Mouse (Mus musculus): ENCODE measurements around the gene Rtl10. TPM values are rescaled to one million over a fixed set of nuclear protein-coding genes. Genes with fewer than 3 reads are reported as not detected.
A peak's percentile ranks its signal among the peaks of the same experiment; 100 is the strongest.
"Not testable (repeated sequence)": the region's sequence is repeated elsewhere in the genome, so short reads cannot be mapped to it uniquely, and the experiment has no call there.

Gene Rtl10
- polyA plus RNA-seq, 1 experiment from 2014 or later: 5.6 TPM

GRCm38 (mm10) chr16:18482431-18482830 is 16.3 kb upstream of the Rtl10 start:
- DNase-seq (ENCODE audit: low spot score): no peak

GRCm38 (mm10) chr16:18483839-18484238 is 14.9 kb upstream of the Rtl10 start:
- DNase-seq (ENCODE audit: low spot score): no peak

GRCm38 (mm10) chr16:18484386-18484785 is 14.3 kb upstream of the Rtl10 start:
- no peak for DNase-seq (ENCODE audit: low spot score)

DNA sequence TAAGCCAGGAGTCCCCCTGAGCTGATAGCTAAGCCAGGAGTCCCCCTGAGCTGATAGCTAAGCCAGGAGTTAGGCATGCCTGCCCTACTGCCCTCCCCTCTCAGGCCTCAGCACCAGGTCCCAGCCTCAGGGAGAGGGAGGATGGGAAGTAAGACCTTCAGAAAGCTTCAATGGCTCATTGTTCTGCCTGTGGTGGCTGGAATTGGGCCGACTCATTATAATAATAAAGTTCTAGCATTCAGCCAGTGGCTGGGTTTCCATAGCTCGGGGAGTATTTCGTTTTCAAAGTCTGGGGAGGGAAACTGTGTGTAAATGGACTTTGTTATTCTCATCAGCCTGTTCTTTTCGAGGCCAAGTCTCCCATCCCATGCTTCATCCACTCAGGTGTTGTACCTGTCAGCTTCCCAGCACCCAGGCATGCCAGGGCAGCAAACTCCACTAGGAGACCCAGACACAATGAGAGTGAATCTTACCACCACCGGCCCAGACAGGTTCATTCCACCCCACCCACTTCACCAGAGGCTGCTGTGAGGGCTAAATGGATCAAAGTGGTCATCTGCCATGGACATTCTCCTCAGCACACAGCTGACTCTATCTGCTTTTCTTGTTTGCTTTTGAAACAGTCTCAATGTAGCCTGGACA is 13.8 kb upstream of the Rtl10 start:
- no peak for DNase-seq (ENCODE audit: low spot score)

- DNase-seq (ENCODE audit: low spot score): no peak
Measured at GRCm38 (mm10) chr16:18486126-18486525, 12.6 kb upstream of the Rtl10 start.

- no peak for DNase-seq (ENCODE audit: low spot score)
Measured at GRCm38 (mm10) chr16:18490281-18490680, 8.4 kb upstream of the Rtl10 start.

- DNase-seq (ENCODE audit: low spot score): no peak
Measured at GRCm38 (mm10) chr16:18490894-18491293, 7.8 kb upstream of the Rtl10 start.

DNA sequence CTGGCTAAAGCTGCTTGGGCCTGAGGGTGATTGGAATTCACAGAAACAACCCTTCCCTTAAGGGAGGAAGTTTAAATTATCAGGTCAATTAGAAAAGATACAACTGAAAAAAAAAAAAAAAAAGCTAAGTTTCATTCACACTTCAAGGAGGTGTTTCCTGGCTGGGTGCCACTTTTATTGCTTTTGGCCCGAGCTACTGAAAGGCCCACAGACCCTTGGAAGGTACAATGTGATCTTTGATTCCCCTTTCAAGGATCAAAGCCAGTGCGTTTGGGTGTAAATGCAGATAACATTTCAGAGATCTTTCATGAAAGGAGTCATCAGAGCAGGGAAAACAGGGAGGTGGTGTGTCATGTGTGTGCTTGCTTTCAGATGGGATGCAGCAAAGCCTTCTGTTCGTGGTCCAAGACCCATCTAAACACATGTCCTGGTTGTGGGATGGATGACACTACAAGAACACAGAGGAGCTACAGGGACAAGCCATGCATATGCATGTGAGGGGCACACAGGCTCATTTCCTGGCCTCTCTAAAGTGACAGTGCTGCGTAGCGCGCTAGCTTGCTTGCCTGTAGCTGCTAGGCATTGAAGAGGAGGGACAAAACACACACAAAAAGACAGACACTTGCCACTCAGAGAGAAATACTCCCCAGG is 711 bp upstream of the Rtl10 start:
- no peak for DNase-seq (ENCODE audit: low spot score)

DNA sequence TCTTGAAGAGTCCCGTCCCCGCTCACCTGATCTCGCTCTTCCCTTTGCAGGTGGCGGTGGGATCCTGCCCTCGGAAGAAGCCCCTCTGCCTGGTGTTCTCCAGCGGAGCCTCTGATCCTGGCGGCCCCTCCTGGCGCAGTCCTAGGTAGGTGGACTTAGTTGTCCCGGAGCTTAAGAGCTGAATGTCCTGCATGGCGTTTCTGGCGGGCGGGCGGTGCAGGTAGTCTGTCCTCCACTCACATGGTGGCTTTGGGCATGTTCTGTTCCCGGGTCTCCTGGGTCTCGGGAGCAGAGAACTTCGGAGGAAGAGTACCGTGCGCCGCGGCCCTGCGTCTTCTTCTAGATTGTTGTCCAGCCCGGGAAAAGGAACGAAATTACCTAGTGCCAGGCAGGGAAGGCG is 295 bp downstream of the Rtl10 start:
- no peak for DNase-seq (ENCODE audit: low spot score)

GRCm38 (mm10) chr16:18501531-18501930 is 2.8 kb downstream of the Rtl10 start:
- DNase-seq (ENCODE audit: low spot score): peak; percentile 64

DNA sequence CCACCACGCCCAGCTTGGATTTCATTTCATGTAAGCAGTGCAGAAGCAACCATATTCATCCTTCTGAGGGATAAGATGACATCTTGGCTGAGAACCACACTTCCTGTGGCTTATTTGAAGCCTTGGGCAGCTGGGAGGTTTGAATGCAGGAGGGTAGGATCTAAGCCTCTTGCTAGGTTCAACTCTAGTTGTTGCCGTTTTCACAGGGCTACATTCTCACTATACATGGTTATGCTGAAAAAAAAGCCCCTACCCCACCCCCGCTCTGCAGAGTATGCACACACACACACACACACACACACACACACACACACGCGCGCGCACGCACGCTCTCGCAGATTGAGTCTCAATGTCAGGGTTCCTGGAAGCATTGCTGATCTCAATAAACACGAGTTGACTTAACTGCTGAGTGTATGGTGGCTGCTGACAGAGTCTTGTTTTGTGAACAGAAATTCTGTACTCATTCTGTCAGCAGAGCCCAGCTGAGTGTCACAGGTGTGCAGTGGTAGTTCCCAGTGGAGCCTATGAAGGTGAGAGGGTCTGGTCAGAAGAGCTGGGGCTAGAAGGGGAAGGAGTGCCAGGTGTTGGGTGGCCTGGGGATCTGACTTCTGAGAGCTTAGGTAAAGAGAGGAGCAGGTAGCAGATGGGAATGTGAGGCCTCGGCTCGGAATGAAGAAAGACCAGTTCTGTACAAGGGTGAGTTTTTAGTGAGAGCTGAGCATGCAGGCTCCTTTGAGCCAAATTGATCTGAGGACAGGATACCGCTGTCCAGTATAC is 5.1 kb downstream of the Rtl10 start:
- DNase-seq (ENCODE audit: low spot score): peak; percentile 83

- DNase-seq (ENCODE audit: low spot score): no peak
Measured at GRCm38 (mm10) chr16:18506524-18507199, 8.0 kb downstream of the Rtl10 start.

GRCm38 (mm10) chr16:18507200-18507549 is 8.5 kb downstream of the Rtl10 start:
- DNase-seq (ENCODE audit: low spot score): no peak

- no peak for DNase-seq (ENCODE audit: low spot score)
Measured at GRCm38 (mm10) chr16:18511741-18512140, 13.0 kb downstream of the Rtl10 start.

DNA sequence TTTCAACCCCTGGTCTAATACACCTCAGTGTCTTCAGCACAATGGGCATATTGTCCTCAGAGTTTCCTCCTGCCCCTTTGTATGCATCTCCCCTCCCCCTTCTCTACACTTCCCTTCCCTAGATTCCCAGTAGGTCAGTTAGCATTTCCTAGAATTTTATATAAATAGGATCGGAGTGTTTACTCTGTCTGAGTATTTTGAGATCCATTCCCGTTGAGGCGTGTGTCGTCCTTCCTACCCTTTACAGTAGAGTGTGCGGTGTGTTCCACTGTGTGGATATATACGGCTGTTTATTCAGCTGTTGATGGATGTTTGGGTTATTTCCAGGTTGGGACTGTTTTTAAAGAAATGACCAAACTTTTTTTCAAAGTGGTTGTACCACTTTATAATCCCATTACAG is 14.8 kb downstream of the Rtl10 start:
- no peak for DNase-seq (ENCODE audit: low spot score)

- peak; percentile 83 for DNase-seq (ENCODE audit: low spot score)
Measured at GRCm38 (mm10) chr16:18518091-18518490, 19.4 kb downstream of the Rtl10 start.

DNA sequence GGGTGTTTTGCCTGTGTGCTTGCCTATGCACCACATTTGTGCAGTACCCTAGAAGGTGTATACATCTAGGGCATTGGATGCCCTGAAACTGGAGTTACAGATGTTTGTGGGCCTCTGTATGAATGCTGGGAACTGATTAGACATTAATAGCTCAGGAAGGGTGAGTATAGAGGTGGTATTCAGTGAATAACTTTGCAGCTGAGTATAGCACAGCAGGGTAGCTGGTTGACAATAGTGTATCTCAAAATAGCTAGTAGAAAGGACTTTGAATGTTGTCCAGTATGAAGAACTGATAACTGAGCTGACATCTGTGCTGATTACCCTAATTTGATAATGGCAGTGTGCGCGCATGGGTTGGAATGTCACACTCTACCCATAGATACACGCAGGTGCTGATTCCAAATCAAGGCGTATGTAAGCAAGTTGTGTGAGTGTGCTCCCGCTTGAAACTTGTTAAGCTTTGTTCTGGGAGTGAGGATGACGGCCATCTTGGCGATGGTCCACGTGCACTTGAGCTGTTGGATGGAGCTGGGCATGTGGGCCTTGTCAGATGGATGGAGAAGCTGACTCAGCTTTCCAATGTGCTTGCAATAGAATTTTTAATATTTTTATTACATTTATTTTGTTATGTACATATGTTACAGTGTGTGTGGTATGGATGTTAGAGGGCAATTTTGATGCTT is 25.0 kb downstream of the Rtl10 start:
- DNase-seq (ENCODE audit: low spot score): no peak

GRCm38 (mm10) chr16:18528656-18529055 is 30.0 kb downstream of the Rtl10 start:
- DNase-seq (ENCODE audit: low spot score): no peak

GRCm38 (mm10) chr16:18533061-18533460 is 34.4 kb downstream of the Rtl10 start:
- not testable (repeated sequence) for DNase-seq (ENCODE audit: low spot score)

DNA sequence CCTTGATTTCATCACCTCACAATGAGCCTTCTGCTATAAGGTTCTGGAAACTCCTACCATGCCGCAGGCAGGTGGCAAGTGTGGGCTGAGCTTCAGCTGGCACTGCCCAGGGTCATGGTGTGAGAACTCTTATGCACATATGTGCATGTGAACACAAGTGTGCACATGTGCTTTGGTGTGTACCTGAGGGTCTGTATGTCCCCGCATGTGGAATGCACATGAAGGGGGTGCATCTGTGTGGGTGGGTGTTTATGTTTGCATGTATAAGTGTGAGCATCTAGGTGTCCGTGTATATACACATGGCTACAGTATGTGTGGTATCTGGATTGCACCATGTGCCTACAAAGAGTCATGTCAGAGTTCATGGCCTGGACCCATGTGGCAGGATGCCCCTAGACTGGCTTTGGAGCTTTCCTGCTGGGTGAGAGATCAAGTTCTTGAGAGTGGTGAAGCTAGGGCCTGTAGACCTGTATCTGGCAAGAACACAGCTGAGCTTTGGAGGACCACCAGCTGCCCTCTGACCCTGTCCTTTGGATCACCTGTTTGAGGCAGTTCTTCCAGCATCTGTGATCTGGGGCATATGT is 38.8 kb downstream of the Rtl10 start:
- no peak for DNase-seq (ENCODE audit: low spot score)

- no peak for DNase-seq (ENCODE audit: low spot score)
Measured at GRCm38 (mm10) chr16:18539281-18539680, 40.6 kb downstream of the Rtl10 start.

All from thymus, postnatal 0 days (tissue).